In genomic region chr17:15247546-15248416, GRCm38 (mm10) we compare ENCODE assay signal across 8 mouse cellular contexts.
A peak's percentile ranks its signal among the peaks of the same experiment; 100 is the strongest.
DNase-seq lines count a peak whose midpoint lies in the region; ATAC-seq lines count a peak whose summit lies in the region.

No protein-coding gene starts in this region.

- 2% methylated on average over 20 of the region's 20 CpGs for WGBS in hindbrain, embryonic 12.5 days
- WGBS in neural tube, embryonic 13.5 days, result 3% methylated on average over 20 of the region's 20 CpGs

- no peak overlapping the region for H3K4me3 ChIP-seq in hindbrain, embryonic 12.5 days
- H3K4me3 ChIP-seq in neural tube, embryonic 13.5 days, result no peak overlapping the region

- no peaks in the 10 kb centered on the region for H3K36me3 ChIP-seq in hindbrain, embryonic 12.5 days
- no peaks in the 10 kb centered on the region for H3K36me3 ChIP-seq in neural tube, embryonic 13.5 days

- peak; percentile 5 to 43 for DNase-seq in left cerebral cortex, postnatal 10 days (ENCODE audit: extremely low spot score in 1 of 2, low spot score in 2 of 2)
- DNase-seq in left cerebral cortex, adult 8-10 months (ENCODE audit: low spot score in 2 of 2), result no peak
- peak; percentile 90 for DNase-seq in embryo, embryonic 10 days (ENCODE audit: low spot score)
- no peak for DNase-seq in urinary bladder, postnatal 36 days (ENCODE audit: low spot score in 2 of 2)
- DNase-seq in gastrocnemius, postnatal 10 days, result no peak

- peak overlapping the region; percentile 76 for H3K27ac ChIP-seq in hindbrain, embryonic 12.5 days
- H3K27ac ChIP-seq in neural tube, embryonic 13.5 days (replicated peaks), result peak overlapping the region; percentile 78

- H3K9me3 ChIP-seq in hindbrain, embryonic 12.5 days (replicated peaks), result no peaks in the 10 kb centered on the region
- no peaks in the 10 kb centered on the region for H3K9me3 ChIP-seq in neural tube, embryonic 13.5 days

- 0 out of 2 replicates have a peak overlapping the region, but pooled peaks have one; percentile 3 for H3K9ac ChIP-seq in hindbrain, embryonic 12.5 days
- peak overlapping the region; percentile 53; the same call in 1 of the 2 replicates for H3K9ac ChIP-seq in neural tube, embryonic 13.5 days

- H3K4me1 ChIP-seq in hindbrain, embryonic 12.5 days, result peaks cover 18% of the 10 kb centered on the region
- H3K4me1 ChIP-seq in neural tube, embryonic 13.5 days (replicated peaks), result peaks cover 17% of the 10 kb centered on the region

- peak; percentile 98 for ATAC-seq in hindbrain, embryonic 12.5 days (ENCODE audit: low FRiP score)
- ATAC-seq in neural tube, embryonic 13.5 days (ENCODE audit: low read depth), result peak; percentile 96
- ATAC-seq in megakaryocyte progenitor cell, adult 5-6 weeks (replicated peaks; ENCODE audit: poor library complexity), result no peak

- peak overlapping the region; percentile 42 for H3K4me2 ChIP-seq in hindbrain, embryonic 12.5 days (replicated peaks)
- H3K4me2 ChIP-seq in neural tube, embryonic 13.5 days, result peak overlapping the region; percentile 40

- no peaks in the 10 kb centered on the region; the same call in 1 of the 2 replicates for H3K27me3 ChIP-seq in hindbrain, embryonic 12.5 days
- no peaks in the 10 kb centered on the region for H3K27me3 ChIP-seq in neural tube, embryonic 13.5 days

- intact Hi-C loops in left cerebral cortex, postnatal 10 days (cut with DNase I), result no loop called here

Comparison
In these comparisons a context has a peak if more than half of its experiments do, and no peak if none do; other contexts are left out.
1. DNase-seq: peak in left cerebral cortex, postnatal 10 days (2 of 2) and embryo, embryonic 10 days (single experiment); none in left cerebral cortex, adult 8-10 months (0 of 2), urinary bladder, postnatal 36 days (0 of 2) and gastrocnemius, postnatal 10 days (single experiment).